Mouse (Mus musculus): ENCODE data around the gene Rab3a. TPM values are rescaled to one million over a fixed set of nuclear protein-coding genes. Genes with fewer than 3 reads are reported as not detected.

The Rab3a gene
- polyA plus RNA-seq (2012; rRNA removed), result 2.7 and 3.2 TPM in 2 replicates
- 1.6 and 2.4 TPM in 2 replicates for polyA plus RNA-seq (2014; fragmentation: Nextera tagmentation; extraction: Ambion mirVana)

GRCm38 (mm10) chr8:70754043-70754870 is at the start of gene Rab3a:
Gene Rab3a (plus strand): TSS chr8:70754679.
- Histone ChIP-seq H3K9me3 (ENCODE audit: control insufficient read depth, low read length) (no peaks in the 10 kb centered on the region), H3K4me2 (ENCODE audit: low read depth) (peak within 1 kb of the TSS; percentile 83), H3K4me1 (replicated peaks; ENCODE audit: control insufficient read depth in 2 of 2, insufficient read depth in 2 of 2, low read length in 1 of 2) (peaks cover 4 to 20% of the 10 kb centered on the region in 2 experiments), H3K36me3 (replicated peaks; ENCODE audit: control insufficient read depth, insufficient read depth, low read depth) (no peaks in the 10 kb centered on the region; the same call in 1 of the 2 replicates), H3K27me3 (ENCODE audit: control insufficient read depth, insufficient read depth, low read length) (no peaks in the 10 kb centered on the region; the same call in 1 of the 2 replicates), H3K27ac (peak within 1 kb of the TSS; percentile 14), H3K9ac (replicated peaks) (peak within 1 kb of the TSS; percentile 72), H3K4me3 (ENCODE audit: insufficient read depth in 1 of 2, low read depth in 2 of 2, low read length in 2 of 2) (peak within 1 kb of the TSS; percentile 52 to 66)
- peak; percentile 96 to 98 (median 97) for DNase-seq (ENCODE audit: low read depth in 3 of 3, low spot score in 3 of 3)
- peak; percentile 97 for ATAC-seq (ENCODE audit: insufficient read depth)
- no peak for TF ChIP-seq EP300 (IDR thresholded peaks at IDR 0.05; ENCODE audit: low read depth)
- TF ChIP-seq CTCF (IDR thresholded peaks at IDR 0.05; ENCODE audit: low read depth), result no peak
- WGBS (ENCODE audit: insufficient replicate concordance), result 7% methylated on average over 37 of the region's 37 CpGs

GRCm38 (mm10) chr8:70708281-70708680 is 46.2 kb upstream of the Rab3a start:
- H3K9me3 ChIP-seq (ENCODE audit: control insufficient read depth, low read length), result no peaks in the 10 kb centered on the region
- H3K4me1 ChIP-seq (replicated peaks; ENCODE audit: control insufficient read depth in 2 of 2, insufficient read depth in 2 of 2, low read length in 1 of 2), result no peaks in the 10 kb centered on the region
- H3K4me2 ChIP-seq (ENCODE audit: low read depth), result no peak overlapping the region
- WGBS (ENCODE audit: insufficient replicate concordance), result 78% methylated on average over 14 of the region's 14 CpGs
- DNase-seq (ENCODE audit: low read depth in 3 of 3, low spot score in 3 of 3) (no peak), ATAC-seq (ENCODE audit: insufficient read depth) (no peak)
- no peaks in the 10 kb centered on the region for H3K36me3 ChIP-seq (replicated peaks; ENCODE audit: control insufficient read depth, insufficient read depth, low read depth)
- H3K27ac ChIP-seq, result no peak overlapping the region
- H3K27me3 ChIP-seq (ENCODE audit: control insufficient read depth, insufficient read depth, low read length), result no peaks in the 10 kb centered on the region
- TF ChIP-seq EP300 (IDR thresholded peaks at IDR 0.05; ENCODE audit: low read depth) (no peak), CTCF (IDR thresholded peaks at IDR 0.05; ENCODE audit: low read depth) (no peak)
- no peak overlapping the region for H3K4me3 ChIP-seq (ENCODE audit: insufficient read depth in 1 of 2, low read depth in 2 of 2, low read length in 2 of 2)
- no peak overlapping the region for H3K9ac ChIP-seq (replicated peaks)

- TF ChIP-seq EP300 (IDR thresholded peaks at IDR 0.05; ENCODE audit: low read depth) (no peak), CTCF (IDR thresholded peaks at IDR 0.05; ENCODE audit: low read depth) (no peak)
- Histone ChIP-seq H3K27me3 (ENCODE audit: control insufficient read depth, insufficient read depth, low read length) (no peaks in the 10 kb centered on the region), H3K4me3 (ENCODE audit: insufficient read depth in 1 of 2, low read depth in 2 of 2, low read length in 2 of 2) (no peak overlapping the region), H3K9ac (replicated peaks) (no peak overlapping the region), H3K4me1 (replicated peaks; ENCODE audit: control insufficient read depth in 2 of 2, insufficient read depth in 2 of 2, low read length in 1 of 2) (no peaks in the 10 kb centered on the region), H3K9me3 (ENCODE audit: control insufficient read depth, low read length) (no peaks in the 10 kb centered on the region), H3K4me2 (ENCODE audit: low read depth) (no peak overlapping the region), H3K36me3 (replicated peaks; ENCODE audit: control insufficient read depth, insufficient read depth, low read depth) (no peaks in the 10 kb centered on the region), H3K27ac (no peak overlapping the region)
- DNase-seq (ENCODE audit: low read depth in 3 of 3, low spot score in 3 of 3), result no peak
- ATAC-seq (ENCODE audit: insufficient read depth), result no peak
- 75% methylated on average over 9 of the region's 9 CpGs for WGBS (ENCODE audit: insufficient replicate concordance)
Measured at GRCm38 (mm10) chr8:70709794-70710193, 44.7 kb upstream of the Rab3a start.

- Histone ChIP-seq H3K9me3 (ENCODE audit: control insufficient read depth, low read length) (no peaks in the 10 kb centered on the region), H3K4me1 (replicated peaks; ENCODE audit: control insufficient read depth in 2 of 2, insufficient read depth in 2 of 2, low read length in 1 of 2) (no peaks in the 10 kb centered on the region), H3K27me3 (ENCODE audit: control insufficient read depth, insufficient read depth, low read length) (no peaks in the 10 kb centered on the region), H3K27ac (no peak overlapping the region), H3K9ac (replicated peaks) (no peak overlapping the region), H3K4me2 (ENCODE audit: low read depth) (no peak overlapping the region), H3K36me3 (replicated peaks; ENCODE audit: control insufficient read depth, insufficient read depth, low read depth) (no peaks in the 10 kb centered on the region), H3K4me3 (ENCODE audit: insufficient read depth in 1 of 2, low read depth in 2 of 2, low read length in 2 of 2) (no peak overlapping the region)
- no peak for DNase-seq (ENCODE audit: low read depth in 3 of 3, low spot score in 3 of 3)
- TF ChIP-seq CTCF (IDR thresholded peaks at IDR 0.05; ENCODE audit: low read depth) (no peak), EP300 (IDR thresholded peaks at IDR 0.05; ENCODE audit: low read depth) (no peak)
- 88% methylated on average over 1 of the region's 1 CpGs for WGBS (ENCODE audit: insufficient replicate concordance)
- no peak for ATAC-seq (ENCODE audit: insufficient read depth)
Measured at GRCm38 (mm10) chr8:70710296-70710695, 44.2 kb upstream of the Rab3a start.

- Histone ChIP-seq H3K27ac (no peak overlapping the region), H3K27me3 (ENCODE audit: control insufficient read depth, insufficient read depth, low read length) (no peaks in the 10 kb centered on the region), H3K36me3 (replicated peaks; ENCODE audit: control insufficient read depth, insufficient read depth, low read depth) (no peaks in the 10 kb centered on the region), H3K9ac (replicated peaks) (no peak overlapping the region), H3K4me2 (ENCODE audit: low read depth) (no peak overlapping the region), H3K4me1 (replicated peaks; ENCODE audit: control insufficient read depth in 2 of 2, insufficient read depth in 2 of 2, low read length in 1 of 2) (no peaks in the 10 kb centered on the region), H3K9me3 (ENCODE audit: control insufficient read depth, low read length) (no peaks in the 10 kb centered on the region), H3K4me3 (ENCODE audit: insufficient read depth in 1 of 2, low read depth in 2 of 2, low read length in 2 of 2) (no peak overlapping the region)
- no peak for ATAC-seq (ENCODE audit: insufficient read depth)
- no peak for DNase-seq (ENCODE audit: low read depth in 3 of 3, low spot score in 3 of 3)
- no peak for TF ChIP-seq EP300 (IDR thresholded peaks at IDR 0.05; ENCODE audit: low read depth)
- TF ChIP-seq CTCF (IDR thresholded peaks at IDR 0.05; ENCODE audit: low read depth), result no peak
- WGBS (ENCODE audit: insufficient replicate concordance), result 61% methylated on average over 11 of the region's 11 CpGs
Measured at GRCm38 (mm10) chr8:70711041-70711440, 43.4 kb upstream of the Rab3a start.
